Mouse (Mus musculus): ENCODE data around the gene Slc25a5. TPM values are rescaled to one million over a fixed set of nuclear protein-coding genes. Genes with fewer than 3 reads are reported as not detected.

The Slc25a5 gene
- total and polyA plus RNA-seq, 2 experiments = 735 to 759 TPM

- H3K27ac ChIP-seq (replicated peaks; ENCODE audit: insufficient read depth, low read depth, low read length) = no peak overlapping the region
- no peaks in the 10 kb centered on the region for H3K27me3 ChIP-seq (ENCODE audit: control insufficient read depth, insufficient read depth, low read length)
- 30% methylated on average over 19 of the region's 19 CpGs for WGBS
- no peaks in the 10 kb centered on the region for H3K36me3 ChIP-seq (ENCODE audit: control insufficient read depth, insufficient read depth, low read length)
- peaks cover 3% of the 10 kb centered on the region for H3K4me1 ChIP-seq (ENCODE audit: control insufficient read depth, insufficient read depth, low read length)
- no peak overlapping the region for H3K9ac ChIP-seq (ENCODE audit: low read depth, low read length)
- peak; percentile 45 for DNase-seq (ENCODE audit: extremely low read depth, low read depth, low spot score)
- TF ChIP-seq POLR2A (IDR thresholded peaks at IDR 0.05; ENCODE audit: extremely low read depth, insufficient read depth, low read length) (no peak), CTCF (IDR thresholded peaks at IDR 0.05; ENCODE audit: low read depth, low read length) (peak; percentile 51)
- H3K79me2 ChIP-seq (ENCODE audit: control insufficient read depth, insufficient read depth, low read length) = no peaks in the 10 kb centered on the region
- H3K4me3 ChIP-seq (ENCODE audit: insufficient read depth, low read depth, low read length) = no peak overlapping the region
Measured at GRCm38 (mm10) chrX:36833397-36834084, 38.1 kb downstream of the Slc25a5 start.

GRCm38 (mm10) chrX:36837069-36837676 lies 41.7 kb downstream of the Slc25a5 start:
- no peaks in the 10 kb centered on the region; the same call in 1 of the 2 replicates for H3K4me1 ChIP-seq (ENCODE audit: control insufficient read depth, insufficient read depth, low read length)
- no peak for DNase-seq (ENCODE audit: extremely low read depth, low read depth, low spot score)

GRCm38 (mm10) chrX:36839391-36839790 lies 43.9 kb downstream of the Slc25a5 start:
- no peak overlapping the region for H3K9ac ChIP-seq (ENCODE audit: low read depth, low read length)
- no peaks in the 10 kb centered on the region for H3K27me3 ChIP-seq (ENCODE audit: control insufficient read depth, insufficient read depth, low read length)
- no peaks in the 10 kb centered on the region; the same call in 1 of the 2 replicates for H3K4me1 ChIP-seq (ENCODE audit: control insufficient read depth, insufficient read depth, low read length)
- DNase-seq (ENCODE audit: extremely low read depth, low read depth, low spot score) = no peak
- TF ChIP-seq CTCF (IDR thresholded peaks at IDR 0.05; ENCODE audit: low read depth, low read length) = no peak
- TF ChIP-seq POLR2A (IDR thresholded peaks at IDR 0.05; ENCODE audit: extremely low read depth, insufficient read depth, low read length) = no peak
- WGBS = 19% methylated on average over 7 of the region's 7 CpGs
- no peak overlapping the region for H3K4me3 ChIP-seq (ENCODE audit: insufficient read depth, low read depth, low read length)
- 0 out of 2 replicates have a peak overlapping the region, but pooled peaks have one; percentile 31 for H3K27ac ChIP-seq (replicated peaks; ENCODE audit: insufficient read depth, low read depth, low read length)
- H3K36me3 ChIP-seq (ENCODE audit: control insufficient read depth, insufficient read depth, low read length) = no peaks in the 10 kb centered on the region; the same call in 1 of the 2 replicates
- H3K79me2 ChIP-seq (ENCODE audit: control insufficient read depth, insufficient read depth, low read length) = no peaks in the 10 kb centered on the region

More at GRCm38 (mm10) chrX:36837069-36837676, 41.7 kb downstream of the Slc25a5 start:
- Histone ChIP-seq H3K9ac (ENCODE audit: low read depth, low read length) (no peak overlapping the region), H3K27ac (replicated peaks; ENCODE audit: insufficient read depth, low read depth, low read length) (no peak overlapping the region), H3K79me2 (ENCODE audit: control insufficient read depth, insufficient read depth, low read length) (no peaks in the 10 kb centered on the region), H3K27me3 (ENCODE audit: control insufficient read depth, insufficient read depth, low read length) (no peaks in the 10 kb centered on the region), H3K36me3 (ENCODE audit: control insufficient read depth, insufficient read depth, low read length) (no peaks in the 10 kb centered on the region; the same call in 1 of the 2 replicates), H3K4me3 (ENCODE audit: insufficient read depth, low read depth, low read length) (no peak overlapping the region)
- 70% methylated on average over 6 of the region's 6 CpGs for WGBS
- no peak for TF ChIP-seq POLR2A (IDR thresholded peaks at IDR 0.05; ENCODE audit: extremely low read depth, insufficient read depth, low read length)
- no peak for TF ChIP-seq CTCF (IDR thresholded peaks at IDR 0.05; ENCODE audit: low read depth, low read length)

GRCm38 (mm10) chrX:36841698-36842097 lies 46.2 kb downstream of the Slc25a5 start:
- Histone ChIP-seq H3K27me3 (ENCODE audit: control insufficient read depth, insufficient read depth, low read length) (no peaks in the 10 kb centered on the region), H3K9ac (ENCODE audit: low read depth, low read length) (no peak overlapping the region), H3K4me1 (ENCODE audit: control insufficient read depth, insufficient read depth, low read length) (no peaks in the 10 kb centered on the region; the same call in 1 of the 2 replicates), H3K79me2 (ENCODE audit: control insufficient read depth, insufficient read depth, low read length) (no peaks in the 10 kb centered on the region), H3K4me3 (ENCODE audit: insufficient read depth, low read depth, low read length) (no peak overlapping the region), H3K36me3 (ENCODE audit: control insufficient read depth, insufficient read depth, low read length) (no peaks in the 10 kb centered on the region; the same call in 1 of the 2 replicates), H3K27ac (replicated peaks; ENCODE audit: insufficient read depth, low read depth, low read length) (no peak overlapping the region)
- DNase-seq (ENCODE audit: extremely low read depth, low read depth, low spot score) = no peak
- TF ChIP-seq POLR2A (IDR thresholded peaks at IDR 0.05; ENCODE audit: extremely low read depth, insufficient read depth, low read length) (no peak), CTCF (IDR thresholded peaks at IDR 0.05; ENCODE audit: low read depth, low read length) (no peak)
- 67% methylated on average over 6 of the region's 6 CpGs for WGBS

GRCm38 (mm10) chrX:36843346-36843990 lies 48.0 kb downstream of the Slc25a5 start:
- Histone ChIP-seq H3K4me3 (ENCODE audit: insufficient read depth, low read depth, low read length) (no peak overlapping the region), H3K27me3 (ENCODE audit: control insufficient read depth, insufficient read depth, low read length) (no peaks in the 10 kb centered on the region), H3K4me1 (ENCODE audit: control insufficient read depth, insufficient read depth, low read length) (no peaks in the 10 kb centered on the region; the same call in 1 of the 2 replicates), H3K9ac (ENCODE audit: low read depth, low read length) (no peak overlapping the region), H3K79me2 (ENCODE audit: control insufficient read depth, insufficient read depth, low read length) (no peaks in the 10 kb centered on the region), H3K27ac (replicated peaks; ENCODE audit: insufficient read depth, low read depth, low read length) (no peak overlapping the region), H3K36me3 (ENCODE audit: control insufficient read depth, insufficient read depth, low read length) (no peaks in the 10 kb centered on the region; the same call in 1 of the 2 replicates)
- no peak for TF ChIP-seq POLR2A (IDR thresholded peaks at IDR 0.05; ENCODE audit: extremely low read depth, insufficient read depth, low read length)
- no peak for TF ChIP-seq CTCF (IDR thresholded peaks at IDR 0.05; ENCODE audit: low read depth, low read length)
- DNase-seq (ENCODE audit: extremely low read depth, low read depth, low spot score) = no peak
- WGBS = 29% methylated on average over 4 of the region's 4 CpGs

All from liver, adult 2 months (tissue).